Mouse (Mus musculus) cerebellum, adult 2 months (tissue): ENCODE data around the gene Wnt7b.

ENCODE experiments used
- CTCF ChIP-seq: fragments of 200-500 bp; IDR thresholded peaks from 2 replicates; pipeline ENCODE4 v1.5.1; 2011; ENCODE audit warnings: low read depth, mild to moderate bottlenecking, control low read depth, low read length, moderate library complexity, borderline replicate concordance; ENCODE audit not compliant: insufficient read depth
- POLR2A ChIP-seq: fragments of 200-500 bp; IDR thresholded peaks from 2 replicates; pipeline ENCODE4 v1.6.1; 2011; ENCODE audit warnings: low read length, control low read depth, borderline replicate concordance; ENCODE audit not compliant: insufficient read depth

DNA sequence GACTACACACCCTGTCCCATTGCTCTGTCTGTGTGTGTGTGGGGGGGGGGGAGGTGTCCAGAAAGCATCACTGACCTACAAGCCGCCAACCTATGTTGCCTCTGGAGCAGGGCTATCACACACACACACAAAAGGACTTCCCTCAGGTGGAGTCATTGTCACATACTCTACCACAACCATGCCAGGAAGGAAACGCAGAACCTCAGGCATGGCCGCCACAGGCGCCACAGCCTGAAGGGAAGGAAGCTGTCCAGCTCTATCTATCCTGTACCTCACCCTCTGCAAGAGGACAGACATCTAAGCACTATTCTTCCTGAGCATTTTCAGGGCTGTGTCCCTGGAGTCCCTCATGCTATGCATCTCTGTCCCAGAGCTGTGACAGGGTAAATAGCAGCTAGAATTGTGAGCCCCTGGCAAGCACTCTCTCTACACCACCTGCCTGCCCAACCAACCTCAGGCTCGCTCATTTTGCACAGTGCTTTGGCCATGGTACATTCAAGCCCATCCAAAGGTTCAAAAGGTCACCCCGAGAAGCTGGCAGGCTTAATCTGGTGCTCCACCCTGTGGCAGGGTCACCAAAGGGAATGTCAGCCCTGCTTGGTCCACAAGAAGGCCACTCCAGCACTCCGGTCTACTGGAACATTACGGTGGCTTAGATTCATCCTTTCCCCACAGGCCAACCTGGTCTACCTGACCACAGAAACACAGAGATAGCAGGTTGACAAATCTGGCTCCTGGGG lies 12.1 kb downstream of the Wnt7b start:
- TF ChIP-seq CTCF (no peak), POLR2A (no peak)
